Mouse (Mus musculus) gastrocnemius, postnatal 25 days (tissue): ENCODE measurements at regions not wholly inside any gene's neighbourhood (a gene's known extent, or its start where the extent isn't known, plus 50 kb on each side); places are given as distances from the start of the nearest gene placed in this dataset.

ENCODE experiments used
- DNase-seq: peaks from one replicate; pipeline ENCODE4 v3.0.0; 2022

- DNase-seq = no peak
Measured at GRCm38 (mm10) chr2:80231891-80232290, 60.4 kb upstream of the Prdx6b start.

- DNase-seq = no peak
Measured at GRCm38 (mm10) chr2:80205074-80205727, 75.9 kb upstream of the Pde1a start.

GRCm38 (mm10) chr2:80203486-80203885, 74.2 kb upstream of the Pde1a start:
- peak; percentile 9 for DNase-seq

GRCm38 (mm10) chr2:80195896-80196410, 66.7 kb upstream of the Pde1a start:
- no peak for DNase-seq

- no peak for DNase-seq
Measured at GRCm38 (mm10) chr2:80188374-80188773, 59.1 kb upstream of the Pde1a start.

GRCm38 (mm10) chr2:80186867-80187266, 57.6 kb upstream of the Pde1a start:
- no peak for DNase-seq
